Mouse (Mus musculus) granulocyte monocyte progenitor cell, adult 5-6 weeks (primary cell): Measurements from ENCODE around the gene Arl8b. TPM values are rescaled to one million over a fixed set of nuclear protein-coding genes. Genes with fewer than 3 reads are reported as not detected.
"Not testable (repeated sequence)": the region's sequence is repeated elsewhere in the genome, so short reads cannot be mapped to it uniquely, and the experiment has no call there.

Experiments used
- ATAC-seq: replicated peaks from 2 replicates; pipeline ENCODE4 v1.8.0; 2016; ENCODE audit warnings: mild to moderate bottlenecking, moderate TSS enrichment, inconsistent platforms; ENCODE audit not compliant: poor library complexity, severe bottlenecking
- total RNA-seq, 2 experiments: library from RNA; stranded (forward) in 1 of 2; stranded (reverse) in 1 of 2; fragments of 200-712, 200-1000 nt in 1 of 2; fragments of >200 nt in 1 of 2; fragmentation: Nextera tagmentation in 1 of 2; gene quantifications; 2 replicates each; pipeline ENCODE4 v1.2.3; 2014 to 2017

Gene Arl8b
- total RNA-seq, 2 experiments from 2014 or later, result 59.2 to 113 TPM

DNA sequence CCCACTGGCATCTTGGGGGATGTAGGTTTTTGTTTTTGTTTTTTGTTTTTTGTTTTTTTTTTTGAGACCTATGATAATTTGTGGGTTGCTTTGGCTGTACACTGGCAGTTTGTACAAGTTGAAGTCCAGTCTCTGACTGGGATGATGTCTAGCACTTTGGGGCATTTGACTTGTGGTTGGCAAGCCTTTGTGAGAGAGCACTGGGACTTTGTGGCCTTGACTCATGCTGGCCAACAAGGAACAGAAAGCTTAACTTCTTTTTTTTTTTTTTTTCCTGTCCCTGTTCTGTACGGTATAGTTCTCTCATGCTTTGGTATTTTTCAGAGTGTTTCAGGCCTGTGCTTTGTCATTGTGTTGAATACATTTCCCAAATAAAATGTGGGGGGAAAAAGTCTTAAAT is 49.3 kb downstream of the Arl8b start:
- ATAC-seq, result peak; percentile 6; the same call in 1 of the 2 replicates

DNA sequence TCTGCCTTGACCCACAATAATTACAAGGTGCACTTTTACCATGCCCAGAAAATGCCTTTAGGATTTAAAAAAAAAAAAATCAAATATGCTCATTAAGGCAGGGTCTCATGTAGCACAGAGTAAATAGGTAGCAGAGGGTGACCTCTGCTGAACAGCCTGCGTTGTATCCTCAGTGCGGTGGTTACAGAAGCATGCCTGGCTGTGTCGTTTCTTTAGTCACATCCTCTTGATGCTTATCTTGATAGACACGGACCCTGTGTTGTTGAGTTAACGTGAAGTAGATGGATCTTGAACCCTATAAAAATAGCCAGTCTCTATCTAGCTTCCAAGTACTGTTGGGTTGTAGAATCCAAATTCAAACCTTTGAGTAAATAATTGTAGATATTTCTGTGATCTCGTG is 50.1 kb downstream of the Arl8b start:
- no peak for ATAC-seq

DNA sequence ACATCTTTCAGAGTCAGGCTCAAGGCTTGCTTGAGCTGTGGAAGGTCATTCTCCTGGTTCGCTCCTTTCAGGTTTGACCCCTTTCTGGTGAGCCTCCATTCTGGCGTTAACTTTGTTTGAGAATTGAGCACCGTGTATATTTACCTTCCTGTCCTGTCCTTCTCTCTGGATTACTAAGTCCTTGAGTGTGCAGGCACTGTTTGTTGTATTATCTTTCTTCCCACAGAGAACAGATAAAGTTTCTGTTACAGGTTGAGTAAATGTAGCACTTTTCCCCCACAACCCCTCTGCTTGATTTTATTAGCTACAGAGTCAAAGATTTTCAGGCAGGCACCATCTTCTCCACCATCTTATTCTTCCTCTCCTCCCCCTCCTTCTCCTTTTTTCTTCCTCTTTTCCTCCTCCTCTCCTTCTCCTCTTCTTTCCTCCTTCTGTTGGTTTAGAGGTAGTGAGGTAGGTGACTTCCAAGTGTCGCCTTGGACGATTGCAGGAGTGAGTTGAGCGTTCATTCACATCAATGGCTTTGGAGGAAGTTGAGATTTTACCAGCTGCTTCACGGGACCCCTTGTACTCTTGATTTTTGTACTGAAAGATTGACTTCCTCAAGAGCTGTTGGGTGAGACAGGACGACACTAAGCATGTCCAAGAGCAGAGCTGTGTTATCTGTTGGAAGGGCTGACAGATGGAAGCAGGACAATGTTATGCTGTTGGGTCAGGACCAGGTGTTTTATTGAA is 51.2 kb downstream of the Arl8b start:
- ATAC-seq, result peak; percentile 3; the same call in 1 of the 2 replicates

DNA sequence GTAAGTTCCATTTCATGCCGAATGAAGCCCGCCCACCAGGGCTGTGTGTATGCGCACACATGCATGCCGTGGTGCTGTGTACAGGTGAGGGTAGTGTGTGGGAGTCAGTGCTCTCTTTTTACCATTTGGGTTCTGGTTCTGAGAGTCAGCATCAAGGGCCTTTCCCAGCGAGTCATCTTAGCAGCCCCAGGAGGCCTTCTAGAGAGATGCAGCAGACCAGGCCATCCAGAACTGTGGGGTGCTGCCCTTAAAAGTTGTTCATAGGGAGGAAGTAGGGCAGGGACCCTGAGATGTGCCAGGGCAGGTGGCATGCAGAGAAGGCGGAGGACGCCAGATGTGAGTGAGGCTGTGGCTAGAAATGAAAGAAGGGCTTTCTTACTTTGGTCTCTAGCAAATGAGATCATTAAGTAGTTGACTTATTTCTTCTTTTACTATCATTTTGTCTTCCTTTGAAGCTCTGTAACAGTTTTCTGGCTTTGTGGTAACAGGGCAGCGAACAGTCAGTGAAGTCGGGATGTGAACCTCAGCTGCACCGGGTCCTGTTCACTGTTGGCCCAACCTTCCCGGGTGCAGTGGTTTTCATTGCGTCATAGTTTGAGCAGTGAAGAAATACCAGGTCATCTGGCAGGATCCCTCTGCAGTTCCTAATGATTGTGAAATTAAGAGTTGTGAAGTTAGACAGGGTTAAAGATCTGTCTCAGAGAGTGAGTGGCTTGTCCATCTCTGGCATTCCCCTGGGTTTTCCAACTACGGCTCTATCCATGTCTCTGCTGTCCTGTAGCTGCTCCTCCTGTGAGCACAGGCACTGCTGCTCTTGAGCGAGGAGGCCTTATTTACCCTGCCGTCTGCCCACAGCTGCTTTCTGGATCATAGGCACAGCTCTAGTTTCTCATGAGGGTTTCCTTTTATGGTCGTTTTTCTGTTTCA is 53.1 kb downstream of the Arl8b start:
- ATAC-seq, result peak; percentile 81

DNA sequence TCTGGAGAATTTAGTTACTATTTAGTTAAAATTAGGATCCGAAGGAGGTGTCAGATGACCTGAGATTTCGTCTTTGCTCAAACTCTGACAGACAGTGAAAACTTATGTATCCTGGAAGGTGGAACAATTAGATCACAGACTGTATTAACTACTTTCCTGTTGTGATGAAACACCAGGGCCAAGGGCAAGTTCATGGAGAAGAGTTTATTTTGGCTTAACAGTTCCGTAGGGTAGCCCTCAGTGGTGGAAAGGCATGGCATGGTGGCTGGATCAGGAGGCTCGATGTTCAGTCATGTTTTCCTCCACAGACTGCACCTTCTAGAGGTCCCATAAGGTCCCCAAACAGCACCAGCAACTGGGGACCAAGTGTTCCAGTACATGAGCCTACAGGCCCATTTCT is 54.2 kb downstream of the Arl8b start:
- ATAC-seq, result no peak

DNA sequence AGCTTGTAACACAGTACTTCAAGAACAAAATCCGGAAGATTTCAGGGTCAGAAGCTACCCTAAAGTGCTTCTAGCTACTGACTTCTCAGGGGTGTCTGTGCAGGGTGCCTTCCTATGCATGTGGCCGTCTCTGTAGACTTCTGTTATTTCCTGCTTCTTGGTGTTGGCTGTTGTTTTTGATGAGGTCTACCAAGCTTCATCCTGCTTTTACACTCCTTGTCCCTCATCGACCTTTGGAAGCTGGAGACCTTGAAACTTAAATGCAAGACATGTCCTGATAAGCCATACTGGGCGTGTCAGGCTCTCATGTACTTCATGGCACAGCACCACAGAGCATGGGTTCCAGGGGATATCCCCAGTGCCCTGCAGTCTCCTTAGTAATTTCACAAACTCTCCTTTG is 55.1 kb downstream of the Arl8b start:
- no peak for ATAC-seq

DNA sequence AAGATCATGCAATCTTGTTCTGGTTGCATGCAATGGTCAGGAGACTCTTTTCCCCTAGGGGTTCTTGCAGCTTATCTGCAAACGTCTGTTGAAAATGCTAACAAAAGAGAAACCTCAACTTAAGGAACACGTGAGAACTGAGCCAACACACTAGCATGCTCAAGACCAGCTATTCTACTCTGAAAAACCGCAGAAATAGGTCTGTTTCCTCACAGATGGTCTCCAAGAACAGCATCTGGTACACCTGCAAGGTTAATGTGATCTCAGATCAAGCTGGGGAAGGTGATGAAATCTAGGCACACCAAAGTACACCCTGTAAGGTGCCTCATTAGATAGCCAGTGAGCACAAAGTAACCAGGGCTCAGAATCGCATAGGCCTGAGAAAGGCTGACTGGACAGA is 56.5 kb downstream of the Arl8b start:
- no peak for ATAC-seq

DNA sequence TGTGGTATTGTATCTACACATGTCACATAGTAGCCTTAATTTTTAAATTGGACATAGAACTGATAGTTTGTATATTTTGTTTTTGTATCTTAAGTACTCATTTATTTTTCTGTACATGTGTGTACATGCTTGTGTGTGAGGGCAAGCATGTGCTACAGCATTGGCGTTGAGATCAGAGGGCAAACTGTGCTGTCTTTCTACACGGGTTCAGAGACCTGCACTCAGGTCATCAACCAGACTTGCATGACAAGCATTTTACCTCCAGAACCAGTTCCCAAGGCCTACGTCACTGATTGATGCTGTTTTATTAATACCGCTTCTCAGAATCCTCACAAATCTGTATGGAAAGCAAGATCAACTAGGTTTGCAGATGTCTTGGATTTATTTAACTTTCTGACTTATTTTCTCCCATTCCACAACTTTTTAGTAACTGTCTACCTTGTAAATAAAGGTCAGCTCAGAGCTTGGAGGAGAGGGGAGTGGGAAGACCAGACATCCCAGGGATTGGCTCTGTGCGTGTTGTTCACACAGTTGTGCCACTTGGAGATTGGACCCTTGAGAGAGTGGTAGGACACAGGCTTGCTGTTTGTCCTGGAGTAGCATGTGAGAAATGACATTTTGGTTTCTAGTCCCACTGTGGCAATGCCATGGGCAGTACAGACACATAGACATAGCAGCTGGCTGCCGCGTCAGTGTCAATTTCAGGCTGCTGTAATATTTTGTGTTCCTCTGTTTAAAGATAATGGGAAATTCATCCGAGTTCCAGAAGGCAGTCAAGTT is 58.2 kb downstream of the Arl8b start:
- no peak for ATAC-seq

DNA sequence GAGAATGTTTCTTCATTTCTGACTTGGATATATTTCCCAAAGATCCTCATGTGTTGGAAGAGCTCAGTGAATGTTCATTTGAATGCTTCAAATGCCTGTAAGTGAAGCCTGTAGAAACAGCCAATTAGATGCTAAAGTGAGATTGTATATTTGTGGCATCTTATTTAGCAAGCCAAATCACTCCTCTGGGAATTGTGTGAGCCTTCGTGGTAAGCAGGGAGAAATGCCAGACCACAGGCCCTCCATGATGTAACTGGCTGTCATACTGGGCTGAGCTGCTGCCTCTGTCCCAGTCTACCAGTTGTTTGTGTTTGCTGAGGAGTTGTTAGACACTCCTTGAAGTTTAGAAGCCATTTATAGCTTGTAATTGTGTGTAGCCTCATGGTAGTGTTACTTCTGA is 60.8 kb downstream of the Arl8b start:
- peak; percentile 20; the same call in 1 of the 2 replicates for ATAC-seq

DNA sequence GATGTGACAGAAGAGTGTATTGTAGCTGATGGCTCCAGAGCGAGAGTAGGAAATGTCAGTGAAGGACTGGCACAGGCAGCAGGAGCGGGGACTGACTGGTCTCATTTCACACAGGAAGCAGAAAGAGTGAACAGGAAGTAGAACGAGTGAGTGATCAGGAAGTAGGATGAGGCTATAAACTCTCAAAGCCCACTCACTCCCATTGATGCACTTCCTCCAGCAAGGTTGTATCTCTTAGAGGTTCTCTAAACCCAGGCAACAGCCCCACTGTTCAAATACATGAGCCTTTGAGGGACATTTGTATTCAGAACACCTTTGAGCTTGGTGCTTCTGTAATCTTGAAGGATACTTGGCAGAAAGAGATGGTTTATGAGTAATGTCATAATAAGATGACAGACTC is 61.2 kb downstream of the Arl8b start:
- peak; percentile 83 for ATAC-seq

DNA sequence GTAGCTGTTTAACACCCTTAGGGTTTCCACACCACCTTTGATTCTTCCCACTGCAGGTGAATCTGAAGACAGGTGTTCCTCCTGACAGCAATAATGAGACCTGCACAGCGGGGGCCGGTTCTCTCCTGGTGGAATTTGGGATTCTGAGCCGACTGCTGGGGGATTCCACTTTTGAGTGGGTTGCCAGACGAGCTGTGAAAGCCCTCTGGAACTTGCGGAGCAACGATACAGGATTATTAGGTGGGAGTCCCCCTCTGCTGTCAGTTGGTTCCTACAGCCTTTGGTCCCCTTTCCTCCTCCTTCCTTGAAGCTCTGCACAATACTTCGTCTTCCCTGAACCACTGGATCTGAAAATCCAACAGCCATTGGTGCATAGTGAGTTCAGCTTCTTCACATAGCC is 61.9 kb downstream of the Arl8b start:
- ATAC-seq, result no peak

DNA sequence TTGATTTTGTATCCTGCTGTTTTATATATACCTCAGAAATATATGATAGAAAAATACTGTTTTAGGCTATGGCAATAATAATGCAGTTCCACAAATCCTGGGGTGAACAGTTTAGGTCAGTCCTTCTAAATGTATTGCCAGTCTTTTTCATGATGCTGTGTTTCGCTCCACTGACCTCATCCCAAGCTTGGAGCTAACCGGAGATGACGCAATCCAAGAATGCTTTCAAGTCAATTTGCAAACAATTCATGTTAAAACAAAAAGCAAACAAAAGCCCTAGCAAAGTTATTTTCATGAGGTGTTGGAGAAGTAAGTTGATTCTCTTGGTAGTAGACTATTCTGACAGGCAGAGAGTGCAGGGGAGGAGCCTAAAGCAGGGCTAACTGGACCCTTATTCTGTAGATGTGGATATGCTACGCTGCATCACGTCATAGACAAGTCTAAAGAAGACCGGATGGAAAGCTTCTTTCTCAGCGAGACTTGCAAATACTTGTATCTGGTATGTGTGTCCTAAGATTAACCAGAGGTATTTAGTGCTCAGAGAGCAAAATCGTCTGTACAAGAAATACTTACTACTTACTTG is 69.3 kb downstream of the Arl8b start:
- ATAC-seq, result no peak

DNA sequence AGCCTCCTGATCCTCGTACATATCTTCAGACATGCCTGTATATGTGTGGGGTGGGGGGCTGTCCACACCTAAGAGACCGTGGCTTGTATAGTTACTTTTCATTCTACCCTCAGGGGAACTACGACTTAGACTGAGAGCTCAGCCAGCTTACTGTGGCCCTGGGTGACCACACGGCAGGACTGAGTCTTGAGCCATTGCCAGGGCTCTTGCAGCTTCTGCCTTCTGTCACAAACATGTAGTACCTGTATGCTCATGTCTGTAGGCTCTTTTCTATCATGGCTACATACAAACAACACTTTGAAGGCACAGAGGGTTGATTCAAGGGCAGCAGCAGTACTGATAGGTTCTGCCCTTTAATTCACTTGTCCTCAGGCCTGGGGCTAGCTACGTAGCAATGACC is 70.1 kb downstream of the Arl8b start:
- ATAC-seq, result no peak

DNA sequence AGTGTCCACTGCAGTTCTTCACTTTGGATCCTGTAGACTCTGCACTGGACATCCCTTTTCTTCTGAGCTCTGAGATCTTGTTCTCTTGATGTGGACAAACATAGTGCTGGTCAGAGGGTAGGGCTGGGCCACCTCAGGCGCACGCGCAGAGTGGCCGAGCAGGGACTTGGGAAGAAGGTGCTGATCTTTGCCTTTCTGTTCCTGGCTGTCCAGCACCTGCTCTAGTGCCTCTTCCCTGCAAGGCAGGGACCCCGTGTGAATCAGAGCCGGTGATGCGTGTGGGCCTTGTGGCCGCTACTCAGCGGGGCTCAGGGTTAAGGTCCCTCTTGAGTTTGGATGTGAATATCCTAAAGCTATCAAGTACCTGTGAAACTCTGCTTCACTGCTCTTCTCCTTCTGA is 75.7 kb downstream of the Arl8b start:
- ATAC-seq, result no peak

DNA sequence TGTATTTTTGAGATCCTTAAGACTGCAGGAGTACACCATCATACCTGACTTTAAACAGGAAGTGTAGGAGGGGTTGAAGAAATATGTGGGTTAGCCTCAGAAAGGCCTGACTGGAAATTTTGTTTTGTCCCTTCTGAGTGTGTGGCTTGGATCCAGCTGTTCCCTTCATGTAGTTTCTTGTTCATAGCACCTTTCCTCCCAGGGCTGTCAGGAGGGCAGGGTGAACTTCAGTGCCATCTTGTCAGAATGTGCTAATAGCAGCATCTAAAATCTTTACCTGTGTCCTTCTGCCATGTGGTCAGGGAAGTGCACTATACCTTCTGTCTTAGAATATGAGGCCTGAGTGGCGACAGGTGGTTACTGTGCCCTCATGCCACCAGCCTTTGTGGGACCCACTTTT is 78.3 kb downstream of the Arl8b start:
- ATAC-seq, result no peak

DNA sequence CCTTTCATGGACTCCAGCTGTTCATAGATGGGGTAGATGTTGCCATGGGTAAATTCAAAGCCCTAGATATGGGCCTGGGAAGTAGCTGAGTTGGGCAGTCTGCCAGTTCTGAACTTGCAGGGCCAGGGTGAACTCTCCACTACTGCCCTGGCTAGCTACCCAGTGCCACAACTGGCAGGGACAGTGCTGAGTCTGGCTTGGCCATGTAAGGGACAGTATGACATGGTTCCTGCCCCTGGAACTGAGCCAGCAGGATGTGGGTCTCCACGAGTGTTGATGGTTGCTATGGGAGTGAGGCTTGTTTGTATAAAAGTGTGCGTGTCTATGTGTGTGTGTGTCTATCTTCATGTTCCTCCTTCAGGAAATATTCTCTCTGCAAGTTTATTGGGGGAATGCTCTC is 79.6 kb downstream of the Arl8b start:
- peak; percentile 41; the same call in 1 of the 2 replicates for ATAC-seq

DNA sequence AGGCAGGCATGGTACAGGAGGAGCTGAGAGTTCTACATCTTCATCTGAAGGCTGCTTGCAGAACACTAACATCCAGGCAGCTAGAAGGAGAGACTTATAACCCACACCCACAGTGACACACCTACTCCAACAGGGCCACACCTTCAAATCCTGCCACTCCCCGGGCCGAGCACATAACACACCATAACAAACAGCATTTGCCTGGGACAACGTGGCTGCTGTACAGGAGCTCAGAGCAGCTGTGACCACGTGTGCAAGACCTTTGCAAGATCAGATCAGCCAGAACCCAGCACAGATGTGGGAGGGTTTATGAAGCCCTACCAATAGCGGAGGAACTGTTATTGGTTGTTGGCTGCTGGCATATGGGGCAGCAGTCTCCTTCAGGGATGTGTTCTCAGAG is 83.4 kb downstream of the Arl8b start:
- ATAC-seq, result no peak

DNA sequence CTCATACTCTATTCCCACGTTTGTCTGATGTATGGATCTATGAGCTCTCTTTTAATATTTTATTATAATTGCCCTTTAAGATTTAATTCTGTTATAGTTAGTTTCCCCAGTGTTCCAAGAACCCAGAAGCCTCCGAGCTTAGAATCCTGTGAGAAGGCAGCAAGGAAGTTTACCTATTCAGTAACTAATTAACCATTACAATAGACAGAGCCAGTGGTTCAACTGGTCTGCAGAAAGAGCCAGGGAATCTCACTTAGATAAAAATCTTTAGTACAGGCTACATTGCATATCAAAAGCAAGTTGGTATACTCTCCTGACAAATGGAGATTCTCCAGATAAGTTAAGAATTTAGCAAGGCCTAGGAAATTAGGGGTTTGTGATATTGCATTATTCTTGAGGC is 86.1 kb downstream of the Arl8b start:
- ATAC-seq, result not testable (repeated sequence)

DNA sequence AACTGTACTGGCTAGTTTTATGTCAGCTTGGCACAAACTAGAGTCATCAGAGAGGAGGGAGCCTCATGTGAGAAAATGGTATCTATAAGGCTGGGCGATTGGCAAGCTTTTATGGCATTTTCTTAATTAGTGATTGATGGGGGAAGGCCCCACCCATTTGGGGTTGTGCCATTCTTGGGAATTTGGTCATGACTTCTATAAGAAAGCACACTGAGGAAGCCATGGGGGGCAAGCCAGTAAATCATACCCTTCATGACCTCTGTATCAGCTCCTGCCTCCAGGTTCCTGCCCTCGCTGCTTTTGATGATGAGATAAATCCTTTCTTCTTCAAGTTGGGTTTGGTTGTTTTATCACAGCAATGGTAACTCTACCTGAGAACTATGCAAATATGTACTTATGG is 87.5 kb downstream of the Arl8b start:
- ATAC-seq, result no peak

DNA sequence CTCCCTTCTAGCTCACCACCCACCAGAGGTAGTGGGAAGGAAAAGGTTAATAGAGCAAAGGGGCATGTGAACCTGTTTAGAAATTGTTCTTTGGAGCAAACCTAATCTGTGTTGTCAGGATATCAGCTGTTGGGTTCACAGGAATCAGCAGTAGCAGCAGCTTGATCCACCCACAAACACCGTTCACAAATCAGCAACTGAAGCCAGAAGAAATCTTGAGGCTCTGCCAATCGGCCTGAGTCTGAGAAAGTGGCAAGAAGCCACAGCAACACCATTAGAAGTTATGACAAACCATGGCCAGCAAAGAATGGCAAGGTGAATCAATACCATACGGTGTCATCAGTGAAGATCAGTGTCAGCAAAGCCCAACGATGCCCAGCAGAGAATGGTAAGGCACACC is 88.4 kb downstream of the Arl8b start:
- no peak for ATAC-seq
